Mouse (Mus musculus): ENCODE data around the gene Tbxa2r.

DNA sequence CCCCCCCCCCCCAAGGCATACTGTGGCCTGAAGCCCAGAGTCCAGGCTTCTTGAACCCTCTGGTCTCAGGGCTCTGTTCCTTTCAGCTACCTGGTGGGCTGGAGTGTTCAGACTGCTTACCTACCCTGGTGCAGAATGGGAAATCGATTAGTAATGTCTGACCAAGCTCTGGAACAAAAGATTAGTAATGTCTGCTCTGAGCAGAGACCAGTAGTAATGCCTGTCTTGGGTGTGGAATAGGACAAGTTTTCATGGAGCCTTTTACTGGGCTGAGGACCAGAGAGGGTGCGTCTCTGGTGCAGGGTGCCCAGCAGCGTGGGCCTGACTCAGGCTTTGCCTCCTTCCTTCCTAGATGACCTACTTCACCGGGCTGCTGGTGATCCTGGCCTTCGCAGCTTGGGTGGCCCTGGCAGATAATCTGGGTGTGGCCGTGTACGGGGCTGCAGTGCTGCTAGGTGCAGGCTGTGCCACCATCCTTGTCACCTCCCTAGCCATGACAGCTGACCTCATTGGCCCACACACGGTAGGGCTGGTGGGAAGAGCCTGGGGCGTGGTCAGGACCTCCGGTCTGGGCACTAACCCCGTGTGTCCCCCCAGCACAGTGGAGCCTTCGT is 33.9 kb downstream of the Tbxa2r start:
- no peak for TF ChIP-seq CTCF (IDR thresholded peaks at IDR 0.05; ENCODE audit: insufficient read depth, low read depth, low read length)
- no peak for TF ChIP-seq POLR2A (IDR thresholded peaks at IDR 0.05; ENCODE audit: insufficient read depth, low read depth, low read length)
